Mouse (Mus musculus): Measurements from ENCODE around the gene Acsl3.

The Acsl3 gene

DNA sequence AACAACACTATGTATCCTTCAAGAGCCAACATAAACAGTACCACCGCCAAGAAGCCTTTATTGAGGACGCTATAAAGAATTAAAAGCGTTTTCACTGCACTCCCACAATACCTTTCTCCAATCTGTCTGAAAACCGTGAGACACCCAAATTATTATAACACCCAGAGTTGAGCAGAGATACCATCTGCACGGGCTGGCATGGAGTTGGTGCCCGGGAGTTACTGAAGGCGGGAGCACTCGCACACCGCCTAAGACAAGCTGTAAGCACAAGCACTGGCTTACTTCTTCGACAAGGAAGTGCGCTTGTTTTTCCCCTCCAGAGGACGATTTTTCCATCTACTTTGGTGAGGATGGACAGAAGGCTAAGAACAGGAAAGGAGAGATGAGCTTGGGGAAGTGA is 84.6 kb downstream of the Acsl3 start:
- no peak for DNase-seq (ENCODE audit: low read depth, low spot score)

DNA sequence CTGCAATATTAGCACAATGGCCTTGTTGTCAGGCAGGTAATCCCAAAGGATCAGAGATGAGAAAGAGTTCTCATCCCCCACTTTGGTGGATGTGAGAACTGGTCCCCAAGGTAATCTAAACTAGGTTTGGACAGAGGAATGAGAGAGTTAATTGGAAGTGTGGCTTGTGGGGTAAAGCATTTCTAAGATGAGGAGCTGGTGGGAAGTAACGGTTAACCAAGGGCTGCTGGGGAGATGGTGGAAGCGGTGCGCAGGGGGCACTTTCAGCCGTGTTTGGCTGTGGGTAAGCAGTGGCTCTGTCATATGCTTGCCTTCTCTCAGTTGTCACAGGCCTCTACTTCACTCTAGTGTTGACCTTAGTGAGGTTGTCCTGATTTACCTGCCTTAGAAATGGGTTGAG is 85.7 kb downstream of the Acsl3 start:
- DNase-seq (ENCODE audit: low read depth, low spot score) = no peak

DNA sequence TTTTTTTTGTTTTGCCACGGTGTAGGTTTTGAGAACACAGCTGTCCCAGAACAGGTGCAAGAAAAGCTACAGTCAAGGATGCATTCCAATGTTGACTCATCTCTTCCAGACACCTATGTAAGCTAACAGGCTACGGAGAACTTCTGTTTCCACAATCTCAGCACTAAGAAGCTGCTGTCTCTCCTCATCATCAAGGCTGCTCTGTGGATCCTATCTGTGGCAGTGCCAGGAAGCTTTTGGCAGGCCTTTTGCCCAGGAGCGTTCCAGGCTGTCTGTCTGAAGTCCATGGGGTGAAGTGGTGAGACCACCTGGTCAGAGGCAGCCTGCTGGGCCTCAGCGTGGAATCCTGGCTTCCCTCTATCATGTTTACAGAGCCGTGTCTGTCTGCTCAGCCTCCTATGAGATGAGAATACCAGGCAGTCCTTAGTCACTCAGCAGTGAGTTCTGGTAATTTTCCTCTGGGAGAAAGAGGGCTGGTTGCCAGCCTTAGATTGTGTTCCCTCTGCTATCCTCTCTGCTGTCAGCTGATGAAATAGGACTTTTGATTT is 87.7 kb downstream of the Acsl3 start:
- no peak for DNase-seq (ENCODE audit: low read depth, low spot score)
